Mouse (Mus musculus): ENCODE results near the gene Sik2. TPM values are rescaled to one million over a fixed set of nuclear protein-coding genes. Genes with fewer than 3 reads are reported as not detected.

Sik2 gene
- total RNA-seq, 2 experiments from 2014 or later: 25.5 to 29.9 TPM

DNA sequence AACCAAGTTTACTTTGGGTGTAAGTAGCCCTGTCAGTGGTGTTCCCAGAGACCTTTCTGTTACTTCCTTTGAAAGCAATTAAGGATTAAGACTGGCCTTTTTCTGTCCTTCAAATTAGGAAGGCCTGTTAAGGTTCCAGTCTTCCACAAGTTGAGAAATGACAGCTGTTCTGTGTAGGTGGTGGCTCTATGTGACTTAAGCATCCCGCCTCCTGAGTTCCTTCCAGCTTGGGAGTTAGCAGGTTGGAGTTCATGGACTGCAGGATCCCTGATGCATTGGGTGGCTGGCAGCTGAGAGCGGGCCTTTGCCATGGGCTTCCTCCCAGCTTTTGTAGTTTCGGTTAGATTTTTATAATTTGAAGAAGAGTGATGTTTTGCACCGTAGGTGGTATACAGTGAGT lies 133.4 kb downstream of the Sik2 start:
- no peak for DNase-seq
- intact Hi-C loops (cut with DNase I): no loop called here

DNA sequence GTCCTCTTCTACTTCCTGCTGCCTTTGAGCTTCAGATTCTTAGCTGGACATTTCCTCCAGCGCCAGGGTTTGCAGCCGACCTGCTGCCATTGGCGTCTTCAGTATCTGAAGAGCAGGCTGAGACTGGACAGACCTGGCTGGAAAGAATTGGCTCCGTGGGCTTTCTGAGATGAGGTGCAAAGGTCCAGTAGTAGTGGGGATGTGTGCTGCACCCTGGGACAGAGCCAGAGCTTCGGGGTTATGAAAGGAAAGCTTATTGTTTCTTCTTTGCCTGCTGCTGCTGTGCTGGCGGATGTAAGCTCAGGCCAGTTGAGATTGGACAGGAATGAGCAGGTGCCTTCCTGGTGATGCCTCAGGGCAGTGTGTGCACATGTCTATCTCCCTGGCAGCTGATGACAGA lies 134.8 kb downstream of the Sik2 start:
- intact Hi-C loops (cut with DNase I): no loop called here
- no peak for DNase-seq

DNA sequence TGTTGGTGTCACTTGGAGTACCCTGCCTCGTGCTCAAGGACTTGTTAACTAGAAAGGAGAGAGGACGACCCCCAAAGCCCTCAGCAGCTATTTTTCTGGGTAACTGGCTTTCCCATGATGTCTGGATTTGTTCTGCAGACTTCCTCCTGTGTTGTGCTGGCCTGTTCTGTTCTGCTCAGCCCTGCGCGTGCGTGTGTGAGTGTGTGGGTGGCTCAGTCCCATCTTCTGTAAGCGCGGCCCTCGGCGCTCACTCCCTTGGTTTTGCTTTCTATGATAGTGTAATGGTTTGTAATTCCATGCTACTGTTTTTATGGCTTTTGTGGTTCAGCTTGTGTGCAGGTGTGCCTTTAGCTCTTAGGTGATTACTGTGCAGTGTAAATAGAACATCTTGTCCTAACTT lies 135.7 kb downstream of the Sik2 start:
- intact Hi-C loops (cut with DNase I): no loop called here

DNA sequence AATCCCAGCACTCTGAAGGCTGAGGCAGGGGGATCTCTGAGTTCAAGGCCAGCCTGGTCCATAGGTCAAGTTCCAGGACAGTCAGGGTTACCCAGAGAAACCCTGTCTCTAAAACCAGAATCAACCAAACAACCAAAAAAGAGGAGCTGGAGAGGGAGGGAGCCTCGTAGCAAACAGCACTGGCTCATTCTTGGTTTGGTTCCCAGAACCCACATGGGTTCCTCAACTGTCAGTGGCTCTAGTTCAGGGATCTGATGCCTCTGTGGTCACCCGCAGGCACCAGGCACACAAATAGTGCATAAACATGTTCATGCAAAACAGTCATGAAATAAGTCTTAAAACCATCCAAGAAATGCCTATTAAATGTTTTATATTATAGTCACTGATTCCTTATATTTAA lies 140.7 kb downstream of the Sik2 start:
- no peak for DNase-seq
- intact Hi-C loops (cut with DNase I): loop anchor here (5.0 kb wide), 1 partner anchor 34 kb away; no protein-coding TSS in a partner anchor

More for the DNA sequence above, 135.7 kb downstream of the Sik2 start:
- no peak for DNase-seq

DNA sequence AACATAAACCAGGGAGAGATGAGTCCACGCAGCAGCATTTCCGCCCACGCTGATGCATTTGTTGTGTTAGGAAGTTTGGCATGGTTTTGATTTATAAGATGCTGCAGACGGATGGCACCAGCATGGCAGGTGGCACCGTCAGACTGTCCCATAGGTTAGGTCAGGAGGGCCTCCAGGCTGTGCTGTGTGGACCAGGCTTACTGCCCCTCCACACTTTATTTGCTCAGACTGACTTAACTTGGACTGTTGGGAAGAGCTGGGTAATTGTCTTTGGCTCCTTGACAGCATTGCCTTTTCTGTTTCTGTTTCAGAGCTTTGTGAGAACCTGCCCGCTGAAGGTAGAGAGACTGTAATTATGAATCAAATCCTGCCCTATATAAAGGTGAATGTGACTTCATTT lies 141.9 kb downstream of the Sik2 start:
- intact Hi-C loops (cut with DNase I): loop anchor here (5.0 kb wide), 1 partner anchor 35 kb away; no protein-coding TSS in a partner anchor
- no peak for DNase-seq

DNA sequence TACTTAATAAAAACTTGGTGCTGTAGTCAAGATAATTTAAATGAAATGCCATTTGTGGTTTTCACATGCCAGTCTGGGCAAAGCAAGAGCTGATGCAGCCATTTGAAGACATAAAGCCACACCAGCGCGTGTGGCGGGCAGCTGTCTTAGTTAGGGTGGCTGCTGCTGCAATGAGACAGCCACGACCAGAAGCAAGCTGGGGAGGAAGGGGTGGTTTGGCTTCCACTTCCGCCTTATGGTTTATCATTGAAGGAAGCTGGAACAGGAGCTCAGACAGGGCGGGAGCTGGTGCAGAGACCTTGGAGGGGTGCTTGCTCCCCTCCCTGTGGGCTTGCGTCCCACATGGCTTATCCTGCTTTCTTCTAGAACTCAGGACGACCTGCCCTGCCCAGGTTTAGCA lies 143.1 kb downstream of the Sik2 start:
- no peak for DNase-seq
- intact Hi-C loops (cut with DNase I): loop anchor here (5.0 kb wide), 1 partner anchor 36 kb away; no protein-coding TSS in a partner anchor

DNA sequence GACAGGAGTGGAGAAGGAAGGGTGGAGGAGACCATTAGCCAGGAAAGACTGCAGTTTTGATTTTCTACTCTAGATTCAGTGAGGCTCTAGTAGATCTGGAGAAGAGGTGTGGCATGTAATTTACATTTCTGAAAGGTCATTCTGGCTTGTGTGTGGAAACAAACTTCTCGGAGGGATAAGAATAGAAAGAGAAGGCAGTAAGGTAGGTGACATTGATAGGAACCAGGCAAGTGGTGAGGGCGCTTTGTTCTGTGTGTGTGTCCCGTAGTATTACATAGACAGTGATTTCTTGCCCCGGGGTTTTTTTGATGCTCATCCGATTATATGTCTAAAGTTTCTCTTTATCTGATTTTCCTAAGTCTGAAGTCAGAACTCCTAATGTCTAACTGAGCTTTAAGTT lies 144.0 kb downstream of the Sik2 start:
- intact Hi-C loops (cut with DNase I): loop anchor here (5.0 kb wide), 1 partner anchor 37 kb away; no protein-coding TSS in a partner anchor
- DNase-seq: no peak

DNA sequence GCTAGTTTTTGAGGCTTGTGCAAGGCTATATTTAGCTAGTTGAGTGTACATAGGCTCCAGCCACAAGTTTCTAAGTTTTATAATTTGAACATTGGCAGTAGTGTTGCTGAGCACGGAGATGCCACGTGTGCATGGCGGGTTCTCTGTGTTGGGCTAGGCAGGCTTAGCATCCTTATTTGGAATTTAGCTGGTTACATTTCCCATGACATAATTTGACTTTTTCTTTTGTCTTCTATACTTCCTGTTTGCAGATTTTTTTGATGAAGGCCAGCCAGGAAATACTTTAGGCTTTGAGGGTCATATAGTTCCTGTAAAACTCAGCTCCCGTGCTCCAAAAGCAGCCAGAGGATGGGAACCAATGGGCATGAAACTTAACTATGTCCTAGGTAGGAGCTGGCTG lies 145.0 kb downstream of the Sik2 start:
- no peak for DNase-seq
- intact Hi-C loops (cut with DNase I): no loop called here

DNA sequence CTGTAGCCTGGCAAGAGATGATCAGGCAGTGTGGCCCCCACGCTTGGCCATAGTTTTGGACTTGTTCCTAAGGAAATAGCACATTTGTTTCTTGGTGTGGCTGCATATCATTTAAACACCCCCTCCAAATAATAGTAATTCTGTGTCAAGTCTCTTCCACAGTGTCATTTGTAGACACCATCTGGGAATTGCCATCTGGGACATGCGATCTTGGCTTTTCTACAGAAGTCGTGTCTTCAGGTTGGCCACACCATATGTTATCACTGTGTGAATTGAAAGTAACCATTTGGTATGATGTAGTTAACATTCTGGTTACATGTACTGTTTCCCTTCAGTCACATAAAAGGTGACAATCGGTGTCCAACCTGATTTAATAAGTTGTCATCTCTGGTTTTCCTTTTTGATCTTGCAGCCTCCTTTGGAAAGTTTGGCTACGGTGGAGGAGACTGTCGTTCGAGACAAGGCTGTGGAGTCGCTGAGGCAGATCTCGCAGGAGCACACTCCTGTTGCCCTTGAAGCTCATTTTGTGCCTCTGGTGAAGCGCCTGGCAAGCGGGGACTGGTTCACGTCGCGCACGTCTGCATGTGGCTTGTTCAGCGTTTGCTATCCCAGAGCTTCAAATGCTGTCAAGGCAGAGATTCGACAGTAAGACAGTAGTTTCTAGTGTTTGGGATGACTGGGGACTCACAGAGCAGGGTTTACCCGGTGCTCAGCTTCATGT lies 147.6 kb downstream of the Sik2 start:
- no peak for DNase-seq
- intact Hi-C loops (cut with DNase I): no loop called here

DNA sequence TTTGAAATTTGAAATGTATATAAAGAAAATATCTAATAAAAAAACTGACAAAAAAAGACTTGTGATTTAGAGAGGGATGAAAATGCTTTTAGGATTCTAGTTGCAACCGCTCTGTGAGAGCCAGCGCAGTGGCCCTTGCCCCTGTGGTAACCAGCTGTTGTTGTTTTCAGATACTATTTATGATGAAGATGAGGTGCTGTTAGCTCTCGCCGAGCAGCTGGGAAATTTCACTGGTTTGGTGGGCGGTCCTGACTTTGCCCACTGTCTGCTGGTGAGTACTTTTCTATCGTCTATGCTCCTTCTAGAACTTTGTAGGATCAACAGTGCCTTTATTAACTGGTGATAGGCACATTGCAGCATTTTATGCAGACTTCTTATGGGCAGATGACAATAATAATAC lies 150.2 kb downstream of the Sik2 start:
- no peak for DNase-seq
- intact Hi-C loops (cut with DNase I): no loop called here

DNA sequence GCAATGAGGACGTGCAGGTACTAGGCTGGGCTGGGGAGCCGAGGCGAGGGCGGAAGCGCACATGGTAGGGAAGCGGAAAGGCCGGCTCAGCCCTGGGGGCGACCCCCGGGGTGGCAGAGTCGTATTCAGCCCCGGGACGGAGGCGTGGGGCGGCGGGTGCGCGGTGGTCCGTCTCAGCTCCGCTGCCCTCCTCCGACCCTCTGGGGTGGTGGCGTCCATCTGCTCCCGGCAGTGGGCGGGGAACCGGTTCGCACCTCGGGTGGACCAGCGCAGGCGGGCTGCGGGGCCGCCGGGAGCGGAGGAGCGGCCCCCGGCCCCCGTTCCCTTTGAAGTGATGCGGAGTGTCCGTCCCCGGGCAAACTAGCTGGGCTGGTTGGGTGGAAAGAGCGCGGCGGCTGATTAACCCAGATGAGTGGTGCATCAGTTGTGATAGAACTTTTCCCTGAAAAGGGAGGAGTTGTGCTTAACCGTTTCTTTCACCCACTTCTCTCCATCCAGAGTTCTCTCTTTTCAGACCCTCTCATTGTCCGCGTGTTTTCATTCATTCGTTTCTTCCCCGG lies 151.7 kb downstream of the Sik2 start:
- intact Hi-C loops (cut with DNase I): no loop called here
- DNase-seq: no peak

DNA sequence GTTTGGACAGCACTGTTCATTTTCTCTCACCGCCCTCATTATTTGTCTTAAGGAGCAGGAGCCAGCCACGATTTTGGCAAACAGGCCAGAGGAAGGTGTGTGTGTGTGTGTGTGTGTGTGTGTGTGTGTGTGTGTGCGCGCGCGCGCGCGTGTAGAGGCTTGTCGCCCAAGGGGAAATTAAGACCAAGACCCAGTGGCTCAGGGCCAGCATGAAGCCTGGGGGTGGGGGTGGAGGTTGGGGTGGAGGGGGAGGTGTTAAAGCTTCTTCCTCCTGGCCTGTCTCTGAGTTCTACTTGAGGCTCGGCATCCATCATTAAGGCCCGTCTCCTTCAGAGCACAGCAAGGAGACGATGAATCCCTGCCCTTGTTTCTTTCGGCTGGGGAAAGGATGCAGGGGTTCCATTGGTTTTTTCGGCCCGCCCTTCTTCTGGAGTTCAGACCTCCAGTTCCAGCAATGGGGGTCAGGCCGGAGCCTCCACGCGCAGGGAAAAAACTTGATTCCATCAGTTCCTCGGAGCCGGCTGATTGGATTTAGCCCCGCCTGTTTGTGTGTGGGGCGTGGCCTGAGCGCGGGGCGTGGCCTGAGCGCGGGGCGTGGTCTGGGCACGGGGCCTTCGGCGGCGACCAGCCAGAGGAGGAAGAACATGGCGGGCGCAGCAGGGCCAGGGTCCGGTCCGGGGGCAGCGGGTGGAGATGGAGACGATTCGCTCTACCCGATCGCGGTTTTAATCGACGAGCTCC lies 152.4 kb downstream of the Sik2 start:
- DNase-seq: peak; percentile 95 to 96
- intact Hi-C loops (cut with DNase I): no loop called here

DNA sequence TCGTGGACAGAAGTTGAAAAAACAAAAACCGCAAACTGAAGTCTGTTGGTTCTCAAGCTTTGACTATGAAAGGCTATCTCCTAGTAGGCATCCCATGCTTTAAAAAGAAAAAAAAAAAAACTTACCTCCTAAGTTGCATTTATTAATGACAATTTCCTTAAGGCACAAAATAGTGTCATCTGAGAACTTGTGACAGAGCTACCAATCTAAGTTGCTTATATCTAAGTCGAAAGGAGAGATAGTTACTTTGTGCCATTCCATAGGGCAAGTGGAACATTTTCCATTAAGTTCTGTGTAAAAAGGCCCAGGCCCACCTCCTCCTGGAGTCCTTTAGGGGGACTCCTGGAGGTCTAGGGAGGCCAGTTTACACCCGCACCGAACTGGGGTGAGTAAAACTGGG lies 153.1 kb downstream of the Sik2 start:
- DNase-seq: no peak
- intact Hi-C loops (cut with DNase I): no loop called here

DNA sequence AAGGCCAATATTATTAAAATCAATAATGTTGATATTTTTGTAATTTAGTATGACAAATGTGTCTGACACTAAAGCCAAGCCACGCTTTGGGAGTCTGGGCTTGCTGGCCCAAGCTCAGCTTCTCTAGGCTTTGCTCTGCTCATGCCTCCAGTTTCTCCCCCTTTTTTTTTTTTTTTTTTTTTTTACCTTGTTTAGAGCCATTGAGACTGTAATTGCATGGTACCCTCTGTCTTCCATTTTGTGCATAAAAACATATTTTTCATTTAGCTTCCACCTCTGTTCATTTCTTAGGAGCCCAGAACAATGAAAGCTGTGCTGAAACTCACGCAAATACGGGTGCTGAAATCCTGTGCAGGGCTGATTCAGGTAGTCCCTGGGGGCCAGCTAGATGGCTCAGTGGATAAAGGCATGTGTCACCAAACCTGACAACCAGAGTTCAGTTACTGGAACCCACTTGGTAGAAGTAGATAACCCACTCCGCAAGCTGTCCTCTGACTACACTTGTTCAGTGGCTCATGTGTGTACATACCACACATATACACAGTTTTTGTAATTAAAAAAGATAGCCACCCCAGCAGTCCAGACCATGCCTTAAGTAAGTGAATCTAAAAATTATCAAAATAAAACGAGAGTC lies 153.6 kb downstream of the Sik2 start:
- no peak for DNase-seq
- intact Hi-C loops (cut with DNase I): no loop called here

DNA sequence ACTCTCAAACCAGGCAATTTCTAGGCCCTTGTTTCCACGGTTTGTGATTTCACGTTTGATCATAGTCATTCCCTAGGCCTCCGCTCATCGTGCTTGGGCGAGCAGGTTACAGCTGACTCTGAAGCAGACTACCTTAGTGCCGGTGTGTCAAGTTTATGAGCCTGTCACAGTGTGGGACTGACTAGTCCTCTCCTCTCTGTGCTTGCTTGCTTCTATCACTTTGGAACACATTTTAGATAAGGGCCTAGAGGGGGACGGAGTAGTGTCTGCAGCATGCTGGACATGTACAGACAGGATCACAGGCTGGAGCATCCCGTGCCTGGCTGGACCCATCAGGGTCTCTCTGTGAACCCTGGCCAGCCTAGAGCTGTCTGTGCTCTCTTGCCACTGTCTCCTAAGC lies 154.5 kb downstream of the Sik2 start:
- no peak for DNase-seq
- intact Hi-C loops (cut with DNase I): no loop called here

DNA sequence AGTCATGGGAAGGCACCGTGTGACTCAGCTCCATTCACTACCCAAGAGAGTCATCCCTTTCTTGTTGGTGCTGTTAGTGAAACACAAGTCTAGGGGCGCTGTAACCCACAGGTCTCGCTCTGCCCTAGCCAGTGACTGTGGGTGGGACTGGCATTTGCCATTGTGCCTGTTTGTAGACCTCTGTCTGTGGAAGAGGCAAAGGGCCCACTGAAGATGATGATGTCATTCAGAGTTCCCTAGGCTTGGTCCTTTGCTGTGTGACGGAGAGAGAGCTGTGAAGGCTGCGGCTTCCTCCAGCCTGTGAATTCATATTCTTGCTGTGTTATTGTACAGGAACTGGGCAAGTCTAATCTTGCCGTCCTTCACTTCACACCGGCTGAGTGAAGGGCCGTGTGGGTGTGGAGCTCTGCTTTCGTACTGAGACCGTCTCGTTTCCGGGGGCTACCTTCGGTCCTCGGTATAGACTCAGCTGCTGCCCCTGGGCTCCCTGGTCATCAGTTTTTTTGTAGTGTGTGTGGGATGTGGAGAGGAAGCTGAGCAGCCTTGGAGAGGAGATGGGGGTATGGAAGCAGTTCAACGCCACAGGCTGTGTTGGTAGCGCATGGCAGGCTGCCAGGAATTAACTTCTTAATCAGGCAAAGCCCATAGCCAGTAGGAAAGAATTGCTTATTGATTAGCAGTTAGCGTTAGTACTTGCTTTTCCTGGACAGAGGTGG lies 156.1 kb downstream of the Sik2 start:
- intact Hi-C loops (cut with DNase I): no loop called here
- no peak for DNase-seq

DNA sequence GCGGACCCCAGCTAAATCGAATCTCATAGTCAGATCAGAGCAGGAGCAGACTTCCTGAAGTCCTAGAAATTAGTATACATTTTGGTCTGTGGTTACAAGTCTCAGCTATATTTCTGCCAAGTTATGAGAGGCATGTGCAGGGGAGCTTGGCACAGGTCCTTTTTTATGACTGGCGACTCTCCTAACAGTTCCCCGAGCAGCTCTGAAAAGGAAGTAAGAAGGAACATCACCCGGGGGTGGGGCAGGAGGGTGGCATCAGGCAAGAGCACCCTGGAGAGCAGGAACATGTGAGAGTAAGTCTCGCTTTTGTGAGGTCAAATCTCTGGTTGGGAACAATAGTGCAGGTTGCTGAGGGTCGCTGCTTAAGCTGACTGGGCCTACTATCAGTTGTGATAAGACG lies 158.2 kb downstream of the Sik2 start:
- intact Hi-C loops (cut with DNase I): no loop called here
- DNase-seq: peak in 1 of 2 experiments; percentile 25

DNA sequence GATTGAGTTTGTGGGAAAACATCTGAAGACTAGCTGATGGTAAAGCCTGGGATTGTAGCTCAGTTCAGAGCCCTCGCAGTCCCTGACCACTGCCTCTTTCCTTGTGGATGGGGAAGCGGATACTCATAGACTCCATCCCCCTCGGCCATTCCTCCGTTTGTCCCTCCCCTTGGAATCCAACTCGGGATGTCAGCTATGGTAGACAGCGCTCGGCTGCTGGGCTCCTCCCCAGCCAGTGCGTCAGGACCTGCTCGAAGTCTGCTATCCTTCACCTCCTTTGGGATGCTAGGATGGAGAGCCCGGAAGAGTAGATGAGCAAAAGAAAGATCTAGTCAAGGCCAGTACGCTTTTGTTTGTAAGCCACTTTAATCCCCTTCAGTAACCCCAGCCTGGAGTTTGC lies 158.6 kb downstream of the Sik2 start:
- intact Hi-C loops (cut with DNase I): no loop called here
- DNase-seq: peak in 1 of 2 experiments; percentile 48

DNA sequence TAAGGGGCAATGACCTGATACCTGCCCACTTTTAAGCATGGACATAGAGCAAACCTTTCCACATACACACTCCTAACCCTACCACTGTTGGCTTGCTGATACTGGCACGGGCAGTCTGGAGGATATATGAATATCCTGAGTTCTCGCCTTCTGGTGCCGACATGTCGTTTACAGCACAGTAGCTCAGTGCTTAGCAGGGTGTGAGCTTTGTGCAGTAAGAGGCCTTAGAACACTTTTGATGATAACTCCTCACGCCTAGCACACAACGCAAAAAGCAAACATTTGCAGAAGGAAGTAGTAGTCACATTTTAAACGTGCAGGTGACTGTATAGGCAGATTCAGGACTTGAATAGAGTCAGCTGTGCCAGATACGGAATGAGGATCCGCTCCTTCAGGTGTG lies 159.1 kb downstream of the Sik2 start:
- DNase-seq: no peak
- intact Hi-C loops (cut with DNase I): loop anchor here (1.0 to 5.0 kb wide), 4 partner anchors 160 to 303 kb away; partner anchors contain the start of gene Sik2

DNA sequence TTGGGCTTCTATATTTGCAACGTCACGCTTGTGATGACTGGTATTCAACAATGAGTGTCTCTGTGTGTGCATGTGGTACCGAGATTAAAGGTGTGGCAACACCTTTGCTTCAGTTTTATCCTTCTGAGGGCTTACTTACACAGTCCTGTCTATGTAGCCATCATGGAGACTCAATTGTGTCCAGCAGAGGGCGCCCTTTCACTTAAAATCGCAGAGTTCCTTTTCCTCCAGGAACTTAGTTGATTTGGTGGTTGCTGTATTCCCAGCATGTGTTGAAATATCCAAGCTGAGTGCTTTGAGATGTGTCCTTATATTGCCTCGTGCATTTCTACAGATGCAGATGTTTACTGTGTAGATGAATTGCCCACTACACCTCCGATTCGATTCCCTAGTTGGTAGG lies 159.6 kb downstream of the Sik2 start:
- intact Hi-C loops (cut with DNase I): loop anchor here (1.0 to 5.0 kb wide), 4 partner anchors 160 to 304 kb away; partner anchors contain the start of gene Sik2
- DNase-seq: peak; percentile 90 to 95

All from heart, postnatal 14 days (tissue).